Mouse (Mus musculus): ENCODE measurements around the gene Plpp7. TPM values are rescaled to one million over a fixed set of nuclear protein-coding genes. Genes with fewer than 3 reads are reported as not detected.

Plpp7 gene
- polyA plus RNA-seq, 1 experiment: not detected

GRCm38 (mm10) chr2:32155614-32156013, 60.3 kb downstream of the Plpp7 start:
- 60% methylated on average over 6 of the region's 6 CpGs for WGBS
- no peak overlapping the region for H3K27ac ChIP-seq (ENCODE audit: insufficient read depth, low read depth, low read length)
- no peak for TF ChIP-seq POLR2A (IDR thresholded peaks at IDR 0.05; ENCODE audit: insufficient read depth, low read depth, low read length)
- TF ChIP-seq CTCF (IDR thresholded peaks at IDR 0.05; ENCODE audit: insufficient read depth, low read depth, low read length): no peak
- no peak overlapping the region for H3K4me3 ChIP-seq (ENCODE audit: insufficient read depth, low read depth, low read length)
- H3K4me1 ChIP-seq (ENCODE audit: control insufficient read depth, insufficient read depth, low read length): peaks cover 55% of the 10 kb centered on the region

- 48% methylated on average over 10 of the region's 10 CpGs for WGBS
- TF ChIP-seq CTCF (IDR thresholded peaks at IDR 0.05; ENCODE audit: insufficient read depth, low read depth, low read length): no peak
- no peak for TF ChIP-seq POLR2A (IDR thresholded peaks at IDR 0.05; ENCODE audit: insufficient read depth, low read depth, low read length)
- Histone ChIP-seq H3K4me1 (ENCODE audit: control insufficient read depth, insufficient read depth, low read length) (peaks cover 55% of the 10 kb centered on the region), H3K4me3 (ENCODE audit: insufficient read depth, low read depth, low read length) (no peak overlapping the region), H3K27ac (ENCODE audit: insufficient read depth, low read depth, low read length) (peak overlapping the region; percentile 29; the same call in 1 of the 2 replicates)
These were observed 61.3 kb downstream of the Plpp7 start for GRCm38 (mm10) chr2:32156645-32157044.

GRCm38 (mm10) chr2:32157328-32157727, 62.0 kb downstream of the Plpp7 start:
- TF ChIP-seq POLR2A (IDR thresholded peaks at IDR 0.05; ENCODE audit: insufficient read depth, low read depth, low read length) (no peak), CTCF (IDR thresholded peaks at IDR 0.05; ENCODE audit: insufficient read depth, low read depth, low read length) (no peak)
- Histone ChIP-seq H3K4me1 (ENCODE audit: control insufficient read depth, insufficient read depth, low read length) (peaks cover 59% of the 10 kb centered on the region), H3K27ac (ENCODE audit: insufficient read depth, low read depth, low read length) (peak overlapping the region; percentile 29; the same call in 1 of the 2 replicates), H3K4me3 (ENCODE audit: insufficient read depth, low read depth, low read length) (no peak overlapping the region)
- 10% methylated on average over 4 of the region's 4 CpGs for WGBS

- 59% methylated on average over 12 of the region's 12 CpGs for WGBS
- Histone ChIP-seq H3K27ac (ENCODE audit: insufficient read depth, low read depth, low read length) (no peak overlapping the region), H3K4me3 (ENCODE audit: insufficient read depth, low read depth, low read length) (no peak overlapping the region), H3K4me1 (ENCODE audit: control insufficient read depth, insufficient read depth, low read length) (peaks cover 58% of the 10 kb centered on the region)
- TF ChIP-seq CTCF (IDR thresholded peaks at IDR 0.05; ENCODE audit: insufficient read depth, low read depth, low read length) (no peak), POLR2A (IDR thresholded peaks at IDR 0.05; ENCODE audit: insufficient read depth, low read depth, low read length) (no peak)
These were observed 63.4 kb downstream of the Plpp7 start for GRCm38 (mm10) chr2:32158616-32159239.

Other genes starting within 250 kb of the Plpp7 start
- gene Fibcd1, start 249.5 kb upstream of the Plpp7 start, polyA plus RNA-seq (2012; ENCODE audit: insufficient read depth, insufficient read length, low replicate concordance, missing spikeins): not detected in 2 replicates
- gene Lamc3, start 208.2 kb upstream of the Plpp7 start, polyA plus RNA-seq (2012; ENCODE audit: insufficient read depth, insufficient read length, low replicate concordance, missing spikeins): not detected in 2 replicates
- not detected in 2 replicates for gene Aif1l, start 145.4 kb upstream of the Plpp7 start, polyA plus RNA-seq (2012; ENCODE audit: insufficient read depth, insufficient read length, low replicate concordance, missing spikeins)
- gene Nup214, start 121.1 kb upstream of the Plpp7 start, polyA plus RNA-seq (2012; ENCODE audit: insufficient read depth, insufficient read length, low replicate concordance, missing spikeins): not detected in 2 replicates
- gene Fam78a, start 10.7 kb upstream of the Plpp7 start, polyA plus RNA-seq (2012; ENCODE audit: insufficient read depth, insufficient read length, low replicate concordance, missing spikeins): not detected in 2 replicates
- 70.7 and 86.2 TPM in 2 replicates for gene Prrc2b, start 55.6 kb downstream of the Plpp7 start, polyA plus RNA-seq (2012; ENCODE audit: insufficient read depth, insufficient read length, low replicate concordance, missing spikeins)
- gene Pomt1, start 141.1 kb downstream of the Plpp7 start, polyA plus RNA-seq (2012; ENCODE audit: insufficient read depth, insufficient read length, low replicate concordance, missing spikeins): not detected in 2 replicates
- gene Uck1, start 164.6 kb downstream of the Plpp7 start, polyA plus RNA-seq (2012; ENCODE audit: insufficient read depth, insufficient read length, low replicate concordance, missing spikeins): not detected in 2 replicates
- gene Golga2, start 191.9 kb downstream of the Plpp7 start, polyA plus RNA-seq (2012; ENCODE audit: insufficient read depth, insufficient read length, low replicate concordance, missing spikeins): 105 TPM in 1 of 2 replicates, not detected in the other
- not detected in 2 replicates for gene Swi5, start 192.5 kb downstream of the Plpp7 start, polyA plus RNA-seq (2012; ENCODE audit: insufficient read depth, insufficient read length, low replicate concordance, missing spikeins)